Mouse (Mus musculus): ENCODE results near the gene Ap1ar.
A peak's percentile ranks its signal among the peaks of the same experiment; 100 is the strongest.
"Not testable (repeated sequence)": the region's sequence is repeated elsewhere in the genome, so short reads cannot be mapped to it uniquely, and the experiment has no call there.

Ap1ar gene

GRCm38 (mm10) chr3:127793022-127793421 lies 44.3 kb downstream of the Ap1ar start:
- DNase-seq (ENCODE audit: low spot score) = no peak

- no peak for DNase-seq (ENCODE audit: low spot score)
These were observed 45.4 kb downstream of the Ap1ar start for GRCm38 (mm10) chr3:127791595-127792561.

- peak; percentile 29 for DNase-seq (ENCODE audit: low spot score)
These were observed 46.3 kb downstream of the Ap1ar start for GRCm38 (mm10) chr3:127791056-127791483.

GRCm38 (mm10) chr3:127790234-127791055 lies 46.9 kb downstream of the Ap1ar start:
- DNase-seq (ENCODE audit: low spot score) = peak; percentile 67

- DNase-seq (ENCODE audit: low spot score) = peak; percentile 63
These were observed 47.7 kb downstream of the Ap1ar start, which contains the start of gene Tifa for GRCm38 (mm10) chr3:127789500-127790191. Gene Tifa (plus strand): TSS chr3:127789805.

GRCm38 (mm10) chr3:127788919-127789318 lies 48.4 kb downstream of the Ap1ar start:
- no peak for DNase-seq (ENCODE audit: low spot score)

GRCm38 (mm10) chr3:127788038-127788437 lies 49.3 kb downstream of the Ap1ar start:
- DNase-seq (ENCODE audit: low spot score) = no peak

GRCm38 (mm10) chr3:127787032-127787431 lies 50.3 kb downstream of the Ap1ar start:
- DNase-seq (ENCODE audit: low spot score) = no peak

- not testable (repeated sequence) for DNase-seq (ENCODE audit: low spot score)
These were observed 53.6 kb downstream of the Ap1ar start for GRCm38 (mm10) chr3:127783680-127784079.

- DNase-seq (ENCODE audit: low spot score) = no peak
These were observed 54.4 kb downstream of the Ap1ar start for GRCm38 (mm10) chr3:127782921-127783320.

- DNase-seq (ENCODE audit: low spot score) = no peak
These were observed 56.4 kb downstream of the Ap1ar start for GRCm38 (mm10) chr3:127780921-127781320.

- DNase-seq (ENCODE audit: low spot score) = peak; percentile 75
These were observed 57.2 kb downstream of the Ap1ar start, which contains the start of gene Alpk1 for GRCm38 (mm10) chr3:127780021-127780644. Gene Alpk1 (minus strand): TSS chr3:127780527.

GRCm38 (mm10) chr3:127769146-127769545 lies 68.2 kb downstream of the Ap1ar start:
- DNase-seq (ENCODE audit: low spot score) = no peak

- no peak for DNase-seq (ENCODE audit: low spot score)
These were observed 71.4 kb downstream of the Ap1ar start for GRCm38 (mm10) chr3:127765971-127766370.

- DNase-seq (ENCODE audit: low spot score) = no peak
These were observed 72.8 kb downstream of the Ap1ar start for GRCm38 (mm10) chr3:127764541-127764940.

- DNase-seq (ENCODE audit: low spot score) = peak; percentile 89
These were observed 74.2 kb downstream of the Ap1ar start for GRCm38 (mm10) chr3:127763076-127763612.

GRCm38 (mm10) chr3:127762403-127762802 lies 74.9 kb downstream of the Ap1ar start:
- no peak for DNase-seq (ENCODE audit: low spot score)

GRCm38 (mm10) chr3:127759212-127759611 lies 78.1 kb downstream of the Ap1ar start:
- peak; percentile 88 for DNase-seq (ENCODE audit: low spot score)

GRCm38 (mm10) chr3:127758806-127759205 lies 78.5 kb downstream of the Ap1ar start:
- DNase-seq (ENCODE audit: low spot score) = peak; percentile 47

GRCm38 (mm10) chr3:127757886-127758301 lies 79.4 kb downstream of the Ap1ar start:
- no peak for DNase-seq (ENCODE audit: low spot score)

All from retina, embryonic 14.5 days (tissue).